Mouse (Mus musculus) ES-Bruce4 (cell line): ENCODE data around the gene Ccdc137.

ENCODE experiments used
- CTCF ChIP-seq: IDR thresholded peaks from one replicate; pipeline ENCODE4 v1.8.1; 2011; ENCODE audit warnings: low read depth, low read length
- EP300 ChIP-seq: IDR thresholded peaks from 2 replicates; pipeline ENCODE4 v1.6.1; 2011; ENCODE audit warnings: low read depth, low read length; ENCODE audit not compliant: insufficient read depth

DNA sequence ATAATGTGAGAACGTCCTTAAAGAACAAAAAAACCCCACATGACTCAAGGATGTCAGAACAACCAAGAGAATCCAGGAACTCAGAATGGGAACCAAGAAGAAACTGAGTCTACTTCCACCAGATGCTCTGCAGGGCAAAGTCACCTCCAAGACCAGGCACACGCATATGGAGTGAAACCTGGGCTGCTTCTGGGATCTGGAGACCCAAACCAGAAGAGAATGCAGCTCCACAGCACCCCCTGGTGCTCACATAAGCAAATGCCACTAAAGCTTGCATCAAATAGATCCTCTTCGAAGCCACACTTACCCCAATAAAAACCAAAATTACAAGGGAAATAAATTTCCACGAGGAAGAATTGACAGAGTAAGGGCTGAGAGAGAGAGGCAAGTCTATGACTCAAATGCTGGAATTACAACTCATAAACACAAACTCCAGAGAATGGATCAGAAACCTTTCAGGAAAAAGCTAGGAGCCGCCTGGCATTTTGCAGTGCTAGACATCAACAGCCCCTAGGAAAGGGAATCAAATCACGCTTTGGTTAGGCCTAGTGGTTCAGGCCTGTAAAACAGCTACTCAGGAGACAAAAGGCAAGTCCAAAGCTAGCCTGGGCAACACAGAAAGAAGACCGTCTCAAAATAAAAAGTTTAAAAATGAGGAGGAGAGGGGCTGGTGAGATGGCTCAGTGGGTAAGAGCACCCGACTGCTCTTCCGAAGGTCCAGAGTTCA is 34.2 kb upstream of the Ccdc137 start:
- peak; percentile 63 for TF ChIP-seq CTCF
- TF ChIP-seq EP300: no peak
